26 mouse cellular contexts compared by ENCODE assay signal in the genomic region with DNA sequence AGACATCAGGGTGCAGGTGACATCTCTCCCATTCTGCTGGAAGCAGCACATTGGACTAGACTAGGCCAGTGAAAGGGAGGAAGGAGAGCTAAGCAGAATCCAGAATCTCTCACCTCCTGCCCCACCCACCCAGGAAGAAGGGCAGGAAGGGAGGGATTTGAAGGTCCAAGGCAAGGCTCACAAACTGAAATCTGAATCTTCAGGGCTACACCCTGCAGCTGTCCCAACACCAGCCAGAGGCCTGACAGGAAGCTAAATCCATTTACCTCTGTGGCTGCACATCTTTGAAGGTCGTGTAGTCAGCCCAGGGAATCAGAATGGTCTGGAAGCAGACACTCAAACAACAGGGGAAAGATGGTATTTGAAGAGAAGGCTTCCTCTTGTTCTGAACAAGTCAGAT. TPM values are rescaled to one million over a fixed set of nuclear protein-coding genes. Genes with fewer than 3 reads are reported as not detected.
DNase-seq lines count a peak whose midpoint lies in the region; ATAC-seq and TF ChIP-seq lines count a peak whose summit lies in the region.
"Had no signal": no experiment of that assay in that cellular context is flagged by ENCODE, and none has a peak within 500 bp of the region (broad histone marks: within the 10 kb centered on the region; RNA-seq: fewer than 3 reads in every experiment).

No protein-coding gene starts in this region.

- H3K4me3 ChIP-seq in heart, embryonic 11.5 days (ENCODE audit: low read depth, low read length) = no peak overlapping the region
- peak overlapping the region; percentile 2; the same call in 1 of the 2 replicates for H3K4me3 ChIP-seq in E14TG2a.4 (replicated peaks; ENCODE audit: low read length)
- no peak overlapping the region for H3K4me3 ChIP-seq in stomach, postnatal 0 days (ENCODE audit: low read depth, low read length)
- no peak overlapping the region for H3K4me3 ChIP-seq in kidney, embryonic 16.5 days (ENCODE audit: low read length)
- H3K4me3 ChIP-seq: forebrain, embryonic 10.5 days; forebrain, embryonic 13.5 days; heart, embryonic 13.5 days had no signal

- no peaks in the 10 kb centered on the region for H3K36me3 ChIP-seq in heart, embryonic 11.5 days (ENCODE audit: control insufficient read depth, insufficient read depth, low read length)
- H3K36me3 ChIP-seq in E14TG2a.4 (ENCODE audit: insufficient read depth, low read length) = no peaks in the 10 kb centered on the region
- no peaks in the 10 kb centered on the region for H3K36me3 ChIP-seq in stomach, postnatal 0 days (ENCODE audit: control insufficient read depth, insufficient read depth, low read length)
- no peaks in the 10 kb centered on the region for H3K36me3 ChIP-seq in kidney, embryonic 16.5 days (ENCODE audit: insufficient read depth, low read length)
- H3K36me3 ChIP-seq: forebrain, embryonic 10.5 days; heart, embryonic 13.5 days had no signal

- WGBS in heart, embryonic 11.5 days (ENCODE audit: insufficient replicate concordance) = 20% methylated on average over 1 of the region's 1 CpGs
- WGBS in stomach, postnatal 0 days = 21% methylated on average over 1 of the region's 1 CpGs
- WGBS in kidney, embryonic 16.5 days = 14% methylated on average over 1 of the region's 1 CpGs

- H3K9me3 ChIP-seq in heart, embryonic 11.5 days (replicated peaks; ENCODE audit: control insufficient read depth, low read length) = no peaks in the 10 kb centered on the region
- peaks cover 19% of the 10 kb centered on the region for H3K9me3 ChIP-seq in E14TG2a.4 (ENCODE audit: low read length)
- no peaks in the 10 kb centered on the region for H3K9me3 ChIP-seq in stomach, postnatal 0 days (ENCODE audit: control insufficient read depth, low read length)
- no peaks in the 10 kb centered on the region for H3K9me3 ChIP-seq in kidney, embryonic 16.5 days (ENCODE audit: low read length)
- H3K9me3 ChIP-seq: forebrain, embryonic 10.5 days; forebrain, embryonic 13.5 days; heart, embryonic 13.5 days had no signal

- no peak overlapping the region for H3K4me2 ChIP-seq in heart, embryonic 11.5 days
- no peak overlapping the region for H3K4me2 ChIP-seq in stomach, postnatal 0 days (replicated peaks; ENCODE audit: low read depth)
- no peak overlapping the region for H3K4me2 ChIP-seq in kidney, embryonic 16.5 days (replicated peaks; ENCODE audit: low read depth, low read length)
- H3K4me2 ChIP-seq: forebrain, embryonic 13.5 days; heart, embryonic 13.5 days; hindbrain, embryonic 14.5 days had no signal

- H3K27me3 ChIP-seq in heart, embryonic 11.5 days (ENCODE audit: control insufficient read depth, insufficient read depth, low read length) = no peaks in the 10 kb centered on the region
- no peaks in the 10 kb centered on the region for H3K27me3 ChIP-seq in E14TG2a.4 (ENCODE audit: insufficient read depth, low read length)
- H3K27me3 ChIP-seq in stomach, postnatal 0 days (ENCODE audit: control insufficient read depth, insufficient read depth, low read length) = no peaks in the 10 kb centered on the region
- no peaks in the 10 kb centered on the region for H3K27me3 ChIP-seq in kidney, embryonic 16.5 days (ENCODE audit: insufficient read depth, low read length)
- H3K27me3 ChIP-seq: forebrain, embryonic 13.5 days; heart, embryonic 13.5 days had no signal

- no peak overlapping the region for H3K9ac ChIP-seq in heart, embryonic 11.5 days (ENCODE audit: low read depth, low read length)
- no peak overlapping the region for H3K9ac ChIP-seq in stomach, postnatal 0 days (ENCODE audit: low read length)
- H3K9ac ChIP-seq in kidney, embryonic 16.5 days (replicated peaks; ENCODE audit: low read length) = no peak overlapping the region
- H3K9ac ChIP-seq: forebrain, embryonic 13.5 days; heart, embryonic 13.5 days; hindbrain, embryonic 14.5 days had no signal

- TF ChIP-seq CTCF in E14TG2a.4 (conservative IDR thresholded peaks at IDR 0.05; ENCODE audit: low read length) = no peak
- no peak for TF ChIP-seq CTCF in stomach, postnatal 0 days (IDR thresholded peaks at IDR 0.05; ENCODE audit: low read depth)

- ATAC-seq in heart, embryonic 11.5 days (replicated peaks; ENCODE audit: insufficient number of reproducible peaks, low FRiP score, low TSS enrichment) = no peak
- ATAC-seq in stomach, postnatal 0 days (ENCODE audit: low FRiP score, low TSS enrichment) = 0 out of 2 replicates have a peak, but pooled peaks have one; percentile 15
- no peak for ATAC-seq in kidney, embryonic 16.5 days (ENCODE audit: low FRiP score, low TSS enrichment)
- ATAC-seq: CD4-positive, CD25-positive, alpha-beta regulatory T cell, adult 4 months; forebrain, embryonic 13.5 days; forebrain, embryonic 16.5 days; hindbrain, postnatal 0 days; inflammation-experienced regulatory T-cells, adult 6 months; intestine, embryonic 16.5 days had no signal

- peak; percentile 88 for DNase-seq in heart, adult 11 months
- DNase-seq in R1 (ENCODE audit: low read depth, low spot score) = peak; percentile 53
- DNase-seq in stomach, postnatal 0 days (ENCODE audit: low spot score) = no peak
- DNase-seq in thymus, adult 18-20 months = no peak
- DNase-seq: adrenal gland, adult 2 months; adrenal gland, postnatal 25 days; B cell, adult 2 months; cerebellum, adult 11-12 months; cerebellum, adult 8-10 months; cerebellum, postnatal 10 days; gastrocnemius, postnatal 10 days; gastrocnemius, postnatal 36 days; heart, postnatal 14 days; heart, postnatal 4 days had no signal

- H3K4me1 ChIP-seq in heart, embryonic 11.5 days (ENCODE audit: control insufficient read depth, insufficient read depth, low read length) = no peaks in the 10 kb centered on the region
- peaks cover 33% of the 10 kb centered on the region for H3K4me1 ChIP-seq in E14TG2a.4 (replicated peaks; ENCODE audit: low read depth, low read length)
- no peaks in the 10 kb centered on the region for H3K4me1 ChIP-seq in stomach, postnatal 0 days (replicated peaks; ENCODE audit: control insufficient read depth, insufficient read depth)
- H3K4me1 ChIP-seq in kidney, embryonic 16.5 days (ENCODE audit: insufficient read depth, low read length) = no peaks in the 10 kb centered on the region
- H3K4me1 ChIP-seq: forebrain, embryonic 10.5 days; forebrain, embryonic 13.5 days had no signal

- H3K27ac ChIP-seq in heart, embryonic 11.5 days (ENCODE audit: low read depth, low read length) = no peak overlapping the region
- H3K27ac ChIP-seq in stomach, postnatal 0 days (replicated peaks) = no peak overlapping the region
- no peak overlapping the region for H3K27ac ChIP-seq in kidney, embryonic 16.5 days (ENCODE audit: low read length)
- H3K27ac ChIP-seq: forebrain, embryonic 10.5 days; forebrain, embryonic 13.5 days; heart, embryonic 13.5 days; hindbrain, embryonic 14.5 days; hindbrain, postnatal 0 days had no signal

- no peak for TF ChIP-seq EP300 in stomach, postnatal 0 days (optimal IDR thresholded peaks at IDR 0.05)

RNA-seq across cellular contexts. Expression of gene A4galt, which starts 13.7 kb away (rescaled TPM):
- polyA plus RNA-seq in heart, embryonic 11.5 days (2014; fragmentation: Nextera tagmentation; extraction: Ambion mirVana) = 0.17 and 0.55 TPM in 2 replicates
- 23.0 and 24.4 TPM in 2 replicates for polyA plus RNA-seq in stomach, postnatal 0 days (2015; fragmentation: Nextera tagmentation; extraction: Ambion mirVana)
- 22.9 and 26.8 TPM in 2 replicates for polyA plus RNA-seq in kidney, embryonic 16.5 days (2015; fragmentation: Nextera tagmentation; extraction: Ambion mirVana)
- polyA plus RNA-seq: CD4-positive, CD25-positive, alpha-beta regulatory T cell, adult 4 months; inflammation-experienced regulatory T-cells, adult 6 months had no signal

Comparison
In these comparisons a context has a peak if more than half of its experiments do, and no peak if none do; other contexts are left out.
1. DNase-seq: peak in heart, adult 11 months (single experiment) and R1 (single experiment); none in stomach, postnatal 0 days (single experiment) and thymus, adult 18-20 months (0 of 2).
2. RNA of gene A4galt, which starts 13.7 kb away (polyA plus RNA-seq): 23.0 to 24.4 TPM in stomach, postnatal 0 days and 22.9 to 26.8 TPM in kidney, embryonic 16.5 days; 0.17 to 0.55 TPM in heart, embryonic 11.5 days; every median in the first group is over 10 times any median in the second.